Mouse (Mus musculus): Measurements from ENCODE around the gene Trrap. TPM values are rescaled to one million over a fixed set of nuclear protein-coding genes. Genes with fewer than 3 reads are reported as not detected.
"Not testable (repeated sequence)": the region's sequence is repeated elsewhere in the genome, so short reads cannot be mapped to it uniquely, and the experiment has no call there.

The Trrap gene
- total RNA-seq (2021): 91.2 and 98.3 TPM in 2 replicates
- long read RNA-seq, experiment 1, partial matches to known transcripts: 11 of 17 reads
- long read RNA-seq, experiment 1, other reads (novel, unspliced or antisense): 4 of 17 reads
- long read RNA-seq, experiment 2, partial matches to known transcripts: 3 of 7 reads
- long read RNA-seq, experiment 2, other reads (novel, unspliced or antisense): 4 of 7 reads

GRCm38 (mm10) chr5:144767106-144767798 is at the start of gene Trrap:
TSS of gene Trrap (plus strand) at chr5:144767732.
- DNase-seq: not testable (repeated sequence)

- no peak for DNase-seq
Measured at GRCm38 (mm10) chr5:144719781-144720180, 47.8 kb upstream of the Trrap start.

GRCm38 (mm10) chr5:144720281-144720680 is 47.3 kb upstream of the Trrap start:
- no peak for DNase-seq

GRCm38 (mm10) chr5:144724926-144725325 is 42.6 kb upstream of the Trrap start:
- DNase-seq: no peak

- no peak for DNase-seq
Measured at GRCm38 (mm10) chr5:144725554-144725953, 42.0 kb upstream of the Trrap start.

GRCm38 (mm10) chr5:144727119-144727518 is 40.4 kb upstream of the Trrap start:
- peak; percentile 86 for DNase-seq

GRCm38 (mm10) chr5:144728237-144728636 is 39.3 kb upstream of the Trrap start:
- DNase-seq: no peak

GRCm38 (mm10) chr5:144729216-144729615 is 38.3 kb upstream of the Trrap start:
- no peak for DNase-seq

- peak; percentile 79 for DNase-seq
Measured at GRCm38 (mm10) chr5:144733953-144734352, 33.6 kb upstream of the Trrap start.

- peak; percentile 81 for DNase-seq
Measured at GRCm38 (mm10) chr5:144734949-144735348, 32.6 kb upstream of the Trrap start.

GRCm38 (mm10) chr5:144737101-144737500 is 30.4 kb upstream of the Trrap start:
- DNase-seq: peak; percentile 18

GRCm38 (mm10) chr5:144752432-144752831 is 15.1 kb upstream of the Trrap start:
- peak; percentile 31 for DNase-seq

GRCm38 (mm10) chr5:144753041-144753440 is 14.5 kb upstream of the Trrap start:
- peak; percentile 50 for DNase-seq

GRCm38 (mm10) chr5:144755191-144755590 is 12.3 kb upstream of the Trrap start:
- DNase-seq: no peak

GRCm38 (mm10) chr5:144757402-144757801 is 10.1 kb upstream of the Trrap start:
- DNase-seq: no peak

- peak; percentile 37 for DNase-seq
Measured at GRCm38 (mm10) chr5:144758422-144758821, 9.1 kb upstream of the Trrap start.

- DNase-seq: peak; percentile 68
Measured at GRCm38 (mm10) chr5:144761161-144761868, 6.2 kb upstream of the Trrap start, which contains the start of gene Tmem130. TSS of gene Tmem130 (minus strand) at chr5:144761818.

- no peak for DNase-seq
Measured at GRCm38 (mm10) chr5:144766026-144766425, 1.5 kb upstream of the Trrap start.

- no peak for DNase-seq
Measured at GRCm38 (mm10) chr5:144766646-144767045, 886 bp upstream of the Trrap start.

GRCm38 (mm10) chr5:144767911-144768841 is 644 bp downstream of the Trrap start:
- DNase-seq: peak; percentile 95

GRCm38 (mm10) chr5:144769067-144769482 is 1.5 kb downstream of the Trrap start:
- DNase-seq: peak; percentile 54

GRCm38 (mm10) chr5:144773231-144773630 is 5.7 kb downstream of the Trrap start:
- no peak for DNase-seq
